Mouse (Mus musculus) liver, embryonic 14.5 days (tissue): ENCODE results near the gene Mrpl47. TPM values are rescaled to one million over a fixed set of nuclear protein-coding genes. Genes with fewer than 3 reads are reported as not detected.

Source experiments
- ATAC-seq: fragments of 200-750 bp; cut with Nextera tagmentation; 2 replicates; pipeline ENCODE4 v1.8.0; 2017; ENCODE audit warnings: moderate number of reproducible peaks, mild to moderate bottlenecking, moderate library complexity; ENCODE audit not compliant: insufficient read depth
- DNase-seq, 3 experiments: peaks; one replicate each; pipeline ENCODE4 v3.0.0-alpha.2; 2012 to 2013; ENCODE audit warnings: low read depth in 3 of 3, low spot score in 3 of 3
- H3K27ac ChIP-seq: fragments of 300-500 bp; sonication (generic); 2 replicates; pipeline ENCODE4 v1.5.1; 2014; ENCODE audit warnings: moderate library complexity, mild to moderate bottlenecking, control low read depth, inconsistent platforms
- H3K27me3 ChIP-seq: fragments of 300-500 bp; sonication (generic); 2 replicates; pipeline ENCODE4 v1.6.1; 2014; ENCODE audit warnings: mild to moderate bottlenecking, low read length, moderate library complexity; ENCODE audit not compliant: control insufficient read depth, insufficient read depth
- H3K36me3 ChIP-seq: fragments of 300-500 bp; sonication (generic); replicated peaks from 2 replicates; pipeline ENCODE4 v1.6.1; 2014; ENCODE audit warnings: low read depth; ENCODE audit not compliant: control insufficient read depth, insufficient read depth
- H3K4me1 ChIP-seq, 2 experiments: fragments of 200-500 bp in 1 of 2; fragments of 300-500 bp in 1 of 2; sonication (generic) in 1 of 2; replicated peaks; 2 replicates each; pipeline ENCODE4 v1.6.1; 2012 to 2014; ENCODE audit warnings: antibody characterized with exemption in 1 of 2, inconsistent platforms in 1 of 2, low read length in 1 of 2; ENCODE audit not compliant: control insufficient read depth in 2 of 2, insufficient read depth in 2 of 2
- H3K4me2 ChIP-seq: fragments of 300-500 bp; sonication (generic); 2 replicates; pipeline ENCODE4 v1.6.1; 2014; ENCODE audit warnings: low read depth, mild to moderate bottlenecking, control low read depth, moderate library complexity
- H3K4me3 ChIP-seq, 2 experiments: fragments of 200-500 bp in 1 of 2; fragments of 300-500 bp in 1 of 2; sonication (generic) in 1 of 2; 2 replicates each; pipeline ENCODE4 v1.5.1; 2012 to 2014; ENCODE audit warnings: low read depth in 2 of 2, low read length in 2 of 2, mild to moderate bottlenecking in 2 of 2, control low read depth in 1 of 2, inconsistent platforms in 1 of 2, moderate library complexity in 1 of 2; ENCODE audit not compliant: insufficient read depth in 1 of 2
- H3K9ac ChIP-seq: fragments of 300-500 bp; sonication (generic); replicated peaks from 2 replicates; pipeline ENCODE4 v1.6.1; 2014; ENCODE audit warnings: mild to moderate bottlenecking, control low read depth, moderate library complexity
- H3K9me3 ChIP-seq: fragments of 300-500 bp; sonication (generic); 2 replicates; pipeline ENCODE4 v1.6.1; 2016; ENCODE audit warnings: low read length, mixed read lengths; ENCODE audit not compliant: control insufficient read depth
- CTCF ChIP-seq: IDR thresholded peaks from 2 replicates; pipeline ENCODE4 v1.5.1; 2016; ENCODE audit warnings: antibody characterized with exemption, low read depth, control low read depth
- EP300 ChIP-seq: IDR thresholded peaks from 2 replicates; pipeline ENCODE4 v1.6.1; 2016; ENCODE audit warnings: antibody characterized with exemption, low read depth
- WGBS: fragments of 180-500 bp; shearing (Covaris S2); extraction: QIAGEN DNeasy Blood & Tissue Kit; methylation state at CpG from one replicate; pipeline ENCODE4 v1.1.7; 2014; ENCODE audit not compliant: insufficient replicate concordance; 5-methylcytosine and 5-hydroxymethylcytosine counted together
- polyA plus RNA-seq, 2 experiments: library from polyadenylated mRNA; depleted of rRNA in 1 of 2; stranded (reverse) in 1 of 2; unstranded in 1 of 2; fragments of >200 nt; fragmentation: Nextera tagmentation in 1 of 2; extraction: Ambion mirVana in 1 of 2; gene quantifications; 2 replicates each; pipeline versions ENCODE4 v1.2.1 to v1.2.3; 2012 to 2014

Mrpl47 gene
- polyA plus RNA-seq, 2 experiments: 8.4 to 24.0 TPM

- Histone ChIP-seq H3K9me3 (no peaks in the 10 kb centered on the region), H3K4me3 (no peak overlapping the region), H3K27me3 (no peaks in the 10 kb centered on the region), H3K4me2 (no peak overlapping the region), H3K9ac (no peak overlapping the region), H3K27ac (no peak overlapping the region), H3K4me1 (peaks cover 6 to 8% of the 10 kb centered on the region in 2 experiments), H3K36me3 (no peaks in the 10 kb centered on the region)
- ATAC-seq: no peak
- no peak for DNase-seq
- 58% methylated on average over 3 of the region's 3 CpGs for WGBS
- no peak for TF ChIP-seq EP300
- no peak for TF ChIP-seq CTCF
Observed at GRCm38 (mm10) chr3:32684631-32685030, 52.8 kb downstream of the Mrpl47 start.

- no peak for DNase-seq
- TF ChIP-seq CTCF: no peak
- TF ChIP-seq EP300: no peak
Observed at GRCm38 (mm10) chr3:32682910-32683531, 54.4 kb downstream of the Mrpl47 start.

GRCm38 (mm10) chr3:32676393-32676792 lies 61.0 kb downstream of the Mrpl47 start:
- TF ChIP-seq EP300: no peak
- no peak for TF ChIP-seq CTCF
- whole genome bisulfite sequencing: 55% methylated on average over 6 of the region's 6 CpGs
- Histone ChIP-seq H3K9me3 (no peaks in the 10 kb centered on the region), H3K27me3 (no peaks in the 10 kb centered on the region), H3K4me2 (no peak overlapping the region), H3K9ac (no peak overlapping the region), H3K27ac (no peak overlapping the region), H3K4me3 (no peak overlapping the region), H3K36me3 (no peaks in the 10 kb centered on the region), H3K4me1 (no peaks in the 10 kb centered on the region)
- no peak for DNase-seq
- ATAC-seq: no peak

More at GRCm38 (mm10) chr3:32682910-32683531, 54.4 kb downstream of the Mrpl47 start:
- 55% methylated on average over 11 of the region's 12 CpGs for WGBS
- Histone ChIP-seq H3K4me2 (no peak overlapping the region), H3K36me3 (no peaks in the 10 kb centered on the region), H3K9ac (no peak overlapping the region), H3K4me1 (peaks cover 0 to 3% of the 10 kb centered on the region in 2 experiments; a peak in 1 of 4 replicates), H3K9me3 (no peaks in the 10 kb centered on the region), H3K27me3 (no peaks in the 10 kb centered on the region), H3K4me3 (no peak overlapping the region), H3K27ac (no peak overlapping the region)
- ATAC-seq: no peak

Other genes with a start within 250 kb of the Mrpl47 start
- gene Kcnmb3, start 245.4 kb downstream of the Mrpl47 start, polyA plus RNA-seq (2012; rRNA removed): not detected in 2 replicates
- gene Kcnmb3, start 245.4 kb downstream of the Mrpl47 start, polyA plus RNA-seq (2014; fragmentation: Nextera tagmentation; extraction: Ambion mirVana): not detected in 2 replicates
- 14.5 and 18.5 TPM in 2 replicates for gene Zfp639, start 227.3 kb downstream of the Mrpl47 start, polyA plus RNA-seq (2012; rRNA removed)
- gene Zfp639, start 227.3 kb downstream of the Mrpl47 start, polyA plus RNA-seq (2014; fragmentation: Nextera tagmentation; extraction: Ambion mirVana): 18.8 and 20.4 TPM in 2 replicates
- gene Mfn1, start 208.1 kb downstream of the Mrpl47 start, polyA plus RNA-seq (2012; rRNA removed): 6.4 and 8.6 TPM in 2 replicates
- gene Mfn1, start 208.1 kb downstream of the Mrpl47 start, polyA plus RNA-seq (2014; fragmentation: Nextera tagmentation; extraction: Ambion mirVana): 11.0 and 12.6 TPM in 2 replicates
- gene Gnb4, start 121.0 kb downstream of the Mrpl47 start, polyA plus RNA-seq (2012; rRNA removed): 3.2 and 4.1 TPM in 2 replicates
- 6.9 and 8.8 TPM in 2 replicates for gene Gnb4, start 121.0 kb downstream of the Mrpl47 start, polyA plus RNA-seq (2014; fragmentation: Nextera tagmentation; extraction: Ambion mirVana)
- 25.4 and 31.0 TPM in 2 replicates for gene Actl6a, start 31.3 kb downstream of the Mrpl47 start, polyA plus RNA-seq (2012; rRNA removed)
- 73.7 and 79.8 TPM in 2 replicates for gene Actl6a, start 31.3 kb downstream of the Mrpl47 start, polyA plus RNA-seq (2014; fragmentation: Nextera tagmentation; extraction: Ambion mirVana)
- 90.6 and 112 TPM in 2 replicates for gene Ndufb5, start 615 bp downstream of the Mrpl47 start, polyA plus RNA-seq (2012; rRNA removed)
- 157 and 163 TPM in 2 replicates for gene Ndufb5, start 615 bp downstream of the Mrpl47 start, polyA plus RNA-seq (2014; fragmentation: Nextera tagmentation; extraction: Ambion mirVana)
- 0.09 and 0.29 TPM in 2 replicates for gene Usp13, start 79.9 kb upstream of the Mrpl47 start, polyA plus RNA-seq (2012; rRNA removed)
- 0.18 and 0.25 TPM in 2 replicates for gene Usp13, start 79.9 kb upstream of the Mrpl47 start, polyA plus RNA-seq (2014; fragmentation: Nextera tagmentation; extraction: Ambion mirVana)